ENCODE assay signal across 37 mouse cellular contexts in the genomic region with DNA sequence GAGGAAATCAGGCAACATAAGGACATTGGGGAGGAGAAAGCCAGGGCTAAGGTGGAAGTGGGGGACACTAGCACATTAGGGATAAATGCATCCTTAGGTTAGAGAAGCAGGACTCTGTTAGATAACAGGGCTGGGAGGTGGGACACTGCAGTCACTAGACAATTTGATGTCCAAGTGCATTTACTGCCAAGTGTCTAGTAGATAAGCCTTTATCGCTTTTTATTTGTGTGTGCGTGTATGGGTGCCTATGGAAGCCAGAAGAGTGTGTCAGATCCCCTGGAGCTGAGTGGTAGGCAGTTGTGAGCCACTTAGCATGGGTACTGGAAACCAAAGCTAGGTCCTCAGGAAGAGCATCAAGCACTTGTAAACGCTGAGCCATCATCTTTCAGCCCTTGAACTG. TPM values are rescaled to one million over a fixed set of nuclear protein-coding genes. Genes with fewer than 3 reads are reported as not detected.
DNase-seq lines count a peak whose midpoint lies in the region; ATAC-seq and TF ChIP-seq lines count a peak whose summit lies in the region.
"Had no signal": no experiment of that assay in that cellular context is flagged by ENCODE, and none has a peak within 500 bp of the region (broad histone marks: within the 10 kb centered on the region; RNA-seq: fewer than 3 reads in every experiment).

No protein-coding gene starts in this region.

- 65% methylated on average over 3 of the region's 3 CpGs for WGBS in heart, embryonic 13.5 days
- WGBS in liver, embryonic 15.5 days (ENCODE audit: insufficient replicate concordance) = 25% methylated on average over 3 of the region's 3 CpGs
- 73% methylated on average over 3 of the region's 3 CpGs for WGBS in lung, postnatal 0 days

- H3K36me3 ChIP-seq in heart, embryonic 13.5 days = no peaks in the 10 kb centered on the region
- H3K36me3 ChIP-seq in liver, embryonic 15.5 days (replicated peaks) = no peaks in the 10 kb centered on the region
- H3K36me3 ChIP-seq in lung, postnatal 0 days (ENCODE audit: insufficient read depth, low read length) = no peaks in the 10 kb centered on the region
- H3K36me3 ChIP-seq: embryonic facial prominence, embryonic 13.5 days; forebrain, embryonic 12.5 days; hindbrain, embryonic 10.5 days; hindbrain, embryonic 15.5 days; kidney, embryonic 15.5 days; limb, embryonic 12.5 days; midbrain, embryonic 10.5 days; neural tube, embryonic 13.5 days had no signal

- H3K27me3 ChIP-seq in heart, embryonic 13.5 days (replicated peaks) = peaks cover 1% of the 10 kb centered on the region; the same call in 1 of the 2 replicates
- peaks cover 9% of the 10 kb centered on the region; the same call in 1 of the 2 replicates for H3K27me3 ChIP-seq in liver, embryonic 15.5 days
- no peaks in the 10 kb centered on the region for H3K27me3 ChIP-seq in lung, postnatal 0 days (replicated peaks; ENCODE audit: insufficient read depth, low read length)
- H3K27me3 ChIP-seq: embryonic facial prominence, embryonic 13.5 days; forebrain, embryonic 12.5 days; hindbrain, embryonic 15.5 days; kidney, embryonic 15.5 days; limb, embryonic 12.5 days; neural tube, embryonic 13.5 days had no signal

- H3K27ac ChIP-seq in heart, embryonic 13.5 days (replicated peaks) = peak overlapping the region; percentile 39; the same call in 1 of the 2 replicates
- H3K27ac ChIP-seq in liver, embryonic 15.5 days (replicated peaks) = peak overlapping the region; percentile 34; the same call in 1 of the 2 replicates
- no peak overlapping the region for H3K27ac ChIP-seq in lung, postnatal 0 days (ENCODE audit: low read length)
- H3K27ac ChIP-seq: embryonic facial prominence, embryonic 13.5 days; forebrain, embryonic 12.5 days; hindbrain, embryonic 10.5 days; hindbrain, embryonic 15.5 days; kidney, embryonic 15.5 days; left cerebral cortex, adult 2 months; limb, embryonic 12.5 days; macrophage; midbrain, embryonic 10.5 days; neural tube, embryonic 13.5 days had no signal

- no peak overlapping the region for H3K4me2 ChIP-seq in heart, embryonic 13.5 days
- peak overlapping the region; percentile 32 for H3K4me2 ChIP-seq in liver, embryonic 15.5 days
- no peak overlapping the region for H3K4me2 ChIP-seq in lung, postnatal 0 days (replicated peaks; ENCODE audit: low read depth, low read length)
- H3K4me2 ChIP-seq: embryonic facial prominence, embryonic 13.5 days; forebrain, embryonic 12.5 days; heart, embryonic 11.5 days; hindbrain, embryonic 15.5 days; kidney, embryonic 15.5 days; limb, embryonic 12.5 days; neural tube, embryonic 13.5 days had no signal

- TF ChIP-seq EP300 in lung, postnatal 0 days (IDR thresholded peaks at IDR 0.05) = no peak

- TF ChIP-seq CTCF in lung, postnatal 0 days (IDR thresholded peaks at IDR 0.05) = no peak

- no peak for ATAC-seq in heart, embryonic 13.5 days (ENCODE audit: extremely low read depth, insufficient number of reproducible peaks, low FRiP score, low TSS enrichment)
- peak; percentile 82 for ATAC-seq in liver, embryonic 15.5 days (ENCODE audit: insufficient read depth)
- no peak for ATAC-seq in lung, postnatal 0 days
- ATAC-seq: inflammation-experienced regulatory T-cells, adult 6 months had no signal

- H3K9me3 ChIP-seq in heart, embryonic 13.5 days = no peaks in the 10 kb centered on the region
- no peaks in the 10 kb centered on the region for H3K9me3 ChIP-seq in liver, embryonic 15.5 days (replicated peaks)
- no peaks in the 10 kb centered on the region for H3K9me3 ChIP-seq in lung, postnatal 0 days (ENCODE audit: low read length)
- H3K9me3 ChIP-seq: embryonic facial prominence, embryonic 13.5 days; forebrain, embryonic 12.5 days; hindbrain, embryonic 10.5 days; hindbrain, embryonic 15.5 days; kidney, embryonic 15.5 days; limb, embryonic 12.5 days; midbrain, embryonic 10.5 days; neural tube, embryonic 13.5 days had no signal

- intact Hi-C loops in gastrocnemius, postnatal 14 days (cut with DNase I; ENCODE audit: low total_unique reads) = no loop called here

- DNase-seq in heart, postnatal 4 days = no peak
- peak; percentile 20 for DNase-seq in liver
- DNase-seq in frontal cortex, postnatal 14 days (ENCODE audit: low spot score in 2 of 2) = no peak
- DNase-seq in lung, postnatal 0 days (ENCODE audit: low spot score) = no peak
- DNase-seq in gastrocnemius, postnatal 14 days = no peak
- DNase-seq: adrenal gland, postnatal 25 days; cerebellum, adult 18-20 months; cerebellum, postnatal 10 days; gastrocnemius, postnatal 25 days; heart, adult 18-20 months; kidney, adult 11 months; kidney, postnatal 25 days; lung, adult 18-20 months; lung, postnatal 10 days; thymus, postnatal 14 days had no signal

- H3K4me3 ChIP-seq in heart, embryonic 13.5 days = no peak overlapping the region
- H3K4me3 ChIP-seq in liver, embryonic 15.5 days (replicated peaks) = no peak overlapping the region
- no peak overlapping the region for H3K4me3 ChIP-seq in lung, postnatal 0 days (ENCODE audit: low read depth, low read length)
- H3K4me3 ChIP-seq: embryonic facial prominence, embryonic 13.5 days; forebrain, embryonic 12.5 days; hindbrain, embryonic 10.5 days; hindbrain, embryonic 15.5 days; kidney, embryonic 15.5 days; left cerebral cortex, adult 2 months; limb, embryonic 12.5 days; midbrain, embryonic 10.5 days; myocyte; neural tube, embryonic 13.5 days had no signal

- H3K4me1 ChIP-seq in heart, embryonic 13.5 days = peaks cover 15% of the 10 kb centered on the region
- H3K4me1 ChIP-seq in liver, embryonic 15.5 days (replicated peaks) = peaks cover 34% of the 10 kb centered on the region
- no peaks in the 10 kb centered on the region for H3K4me1 ChIP-seq in lung, postnatal 0 days (ENCODE audit: insufficient read depth, low read depth, low read length)
- H3K4me1 ChIP-seq: embryonic facial prominence, embryonic 13.5 days; forebrain, embryonic 12.5 days; hindbrain, embryonic 10.5 days; hindbrain, embryonic 15.5 days; kidney, embryonic 15.5 days; limb, embryonic 12.5 days; midbrain, embryonic 10.5 days; neural tube, embryonic 13.5 days had no signal

- H3K9ac ChIP-seq in heart, embryonic 13.5 days = no peak overlapping the region
- no peak overlapping the region for H3K9ac ChIP-seq in liver, embryonic 15.5 days
- H3K9ac ChIP-seq in lung, postnatal 0 days (replicated peaks; ENCODE audit: low read depth) = no peak overlapping the region
- H3K9ac ChIP-seq: embryonic facial prominence, embryonic 13.5 days; forebrain, embryonic 12.5 days; hindbrain, embryonic 15.5 days; kidney, embryonic 15.5 days; limb, embryonic 12.5 days; neural tube, embryonic 13.5 days had no signal

RNA-seq across cellular contexts. Expression of a gene that starts 4.2 kb away (rescaled TPM):
- polyA plus RNA-seq in heart, embryonic 13.5 days (2015; fragmentation: Nextera tagmentation; extraction: Ambion mirVana) = not detected in 2 replicates
- not detected for total RNA-seq in heart, postnatal 4 days (2021)
- polyA plus RNA-seq in liver, embryonic 15.5 days (2015; fragmentation: Nextera tagmentation; extraction: Ambion mirVana) = not detected in 2 replicates
- not detected in 2 replicates for polyA plus RNA-seq in lung, postnatal 0 days (2015; fragmentation: Nextera tagmentation; extraction: Ambion mirVana)
- total RNA-seq in gastrocnemius, postnatal 14 days (2021) = 1 to 10 TPM in 1 of 2 experiments, not detected in 1; 1.5 TPM
- total RNA-seq: adrenal gland, adult 18-20 months; adrenal gland, postnatal 25 days; common myeloid progenitor, adult 5-6 weeks; heart, adult 18-20 months; layer of hippocampus, adult 18-20 months; layer of hippocampus, postnatal 10 days; left cerebral cortex, adult 2 months; left cerebral cortex, postnatal 25 days; midbrain, postnatal 0 days had no signal
- polyA plus RNA-seq: heart, embryonic 11.5 days; heart, postnatal 0 days; hindbrain, embryonic 10.5 days; hindbrain, embryonic 15.5 days; inflammation-experienced regulatory T-cells, adult 6 months; kidney, embryonic 15.5 days; limb, embryonic 12.5 days; macrophage; midbrain, embryonic 10.5 days; midbrain, postnatal 0 days; myocyte; neural tube, embryonic 13.5 days had no signal

RNA-seq across cellular contexts. Expression of a gene that starts 29.6 kb away (rescaled TPM):
- 0.13 and 0.14 TPM in 2 replicates for polyA plus RNA-seq in heart, embryonic 13.5 days (2015; fragmentation: Nextera tagmentation; extraction: Ambion mirVana)
- total RNA-seq in heart, postnatal 4 days (2021) = not detected
- 0.16 and 0.18 TPM in 2 replicates for polyA plus RNA-seq in liver, embryonic 15.5 days (2015; fragmentation: Nextera tagmentation; extraction: Ambion mirVana)
- polyA plus RNA-seq in lung, postnatal 0 days (2015; fragmentation: Nextera tagmentation; extraction: Ambion mirVana) = not detected in 2 replicates
- not detected for total RNA-seq in gastrocnemius, postnatal 14 days (2021)
- total RNA-seq: adrenal gland, postnatal 25 days; common myeloid progenitor, adult 5-6 weeks; gastrocnemius, postnatal 25 days; heart, adult 18-20 months had no signal
- polyA plus RNA-seq: heart, embryonic 11.5 days; heart, postnatal 0 days; inflammation-experienced regulatory T-cells, adult 6 months; macrophage had no signal

RNA-seq across cellular contexts. Expression of a gene that starts 50.7 kb away (rescaled TPM):
- 0.27 and 0.59 TPM in 2 replicates for polyA plus RNA-seq in heart, embryonic 13.5 days (2015; fragmentation: Nextera tagmentation; extraction: Ambion mirVana)
- 1 to 10 TPM; 2.5 to 2.7 TPM for total RNA-seq in heart, postnatal 4 days (2021)
- 0.47 and 0.71 TPM in 2 replicates for polyA plus RNA-seq in liver, embryonic 15.5 days (2015; fragmentation: Nextera tagmentation; extraction: Ambion mirVana)
- 4.3 and 5.6 TPM in 2 replicates for polyA plus RNA-seq in lung, postnatal 0 days (2015; fragmentation: Nextera tagmentation; extraction: Ambion mirVana)
- under 1 TPM; 0.44 to 0.57 TPM for total RNA-seq in gastrocnemius, postnatal 14 days (2021)
- polyA plus RNA-seq: hindbrain, embryonic 15.5 days; macrophage; myocyte; neural tube, embryonic 13.5 days had no signal
